ENCODE assay signal across 28 mouse cellular contexts in genomic region chr15:7079631-7080337, GRCm38 (mm10). TPM values are rescaled to one million over a fixed set of nuclear protein-coding genes. Genes with fewer than 3 reads are reported as not detected.
DNase-seq lines count a peak whose midpoint lies in the region; ATAC-seq and TF ChIP-seq lines count a peak whose summit lies in the region.
"Had no signal": no experiment of that assay in that cellular context is flagged by ENCODE, and none has a peak within 500 bp of the region (broad histone marks: within the 10 kb centered on the region; RNA-seq: fewer than 3 reads in every experiment).

No protein-coding gene starts in this region.

- 96% methylated on average over 4 of the region's 4 CpGs for WGBS in midbrain, embryonic 11.5 days
- WGBS in midbrain, embryonic 15.5 days: 98% methylated on average over 4 of the region's 4 CpGs

- H3K9me3 ChIP-seq in midbrain, embryonic 11.5 days (ENCODE audit: control insufficient read depth, low read length): no peaks in the 10 kb centered on the region
- H3K9me3 ChIP-seq in midbrain, embryonic 15.5 days: no peaks in the 10 kb centered on the region
- no peaks in the 10 kb centered on the region for H3K9me3 ChIP-seq in ES-E14 (ENCODE audit: control insufficient read depth, insufficient read depth, low read depth, low read length)
- H3K9me3 ChIP-seq: embryonic facial prominence, embryonic 10.5 days; embryonic facial prominence, embryonic 13.5 days; forebrain, embryonic 12.5 days; forebrain, embryonic 15.5 days; hindbrain, embryonic 10.5 days; hindbrain, embryonic 13.5 days; intestine, embryonic 15.5 days had no signal

- peak; percentile 75 for DNase-seq in midbrain, embryonic 11.5 days (ENCODE audit: low spot score, missing footprints)
- DNase-seq in ES-E14 (ENCODE audit: low read depth, low spot score): no peak
- no peak for DNase-seq in layer of hippocampus, adult 2 months (ENCODE audit: low spot score in 2 of 2)
- DNase-seq in T-cell, adult 2 months (ENCODE audit: low spot score): no peak
- no peak for DNase-seq in left cerebral cortex, adult 11 months (ENCODE audit: low spot score)
- DNase-seq: adrenal gland, adult 2 months; adrenal gland, postnatal 14 days; cerebellum, adult 11 months; cerebellum, adult 2 months; cerebellum, adult 9-11 months; cerebellum, postnatal 25 days; embryo, embryonic 11 days; gastrocnemius, postnatal 25 days; heart, postnatal 36 days had no signal

- peaks cover 3% of the 10 kb centered on the region for H3K27me3 ChIP-seq in midbrain, embryonic 11.5 days (ENCODE audit: control insufficient read depth, insufficient read depth, low read length)
- no peaks in the 10 kb centered on the region for H3K27me3 ChIP-seq in midbrain, embryonic 15.5 days (replicated peaks)
- H3K27me3 ChIP-seq: embryonic facial prominence, embryonic 13.5 days; forebrain, embryonic 15.5 days; hindbrain, embryonic 13.5 days; intestine, embryonic 15.5 days had no signal

- H3K4me3 ChIP-seq in midbrain, embryonic 11.5 days (ENCODE audit: low read depth, low read length): no peak overlapping the region
- H3K4me3 ChIP-seq in midbrain, embryonic 15.5 days: no peak overlapping the region
- H3K4me3 ChIP-seq in ES-E14 (ENCODE audit: insufficient read depth in 1 of 2, low read depth in 1 of 2, low read length in 2 of 2, poor library complexity in 1 of 2, severe bottlenecking in 1 of 2): no peak overlapping the region
- H3K4me3 ChIP-seq in layer of hippocampus, adult 2 months: no peak overlapping the region
- H3K4me3 ChIP-seq: embryonic facial prominence, embryonic 10.5 days; embryonic facial prominence, embryonic 13.5 days; erythroblast, embryonic 14.5 days; forebrain, embryonic 12.5 days; forebrain, embryonic 15.5 days; hindbrain, embryonic 10.5 days; hindbrain, embryonic 13.5 days; intestine, embryonic 15.5 days had no signal

- no peak for ATAC-seq in midbrain, embryonic 11.5 days (ENCODE audit: low FRiP score)
- ATAC-seq in midbrain, embryonic 15.5 days (replicated peaks): no peak
- ATAC-seq in common myeloid progenitor, adult 5-6 weeks (replicated peaks; ENCODE audit: low read depth, poor library complexity, severe bottlenecking): 0 out of 2 replicates have a peak, but pooled peaks have one; percentile 6
- ATAC-seq: CD4-positive, CD25-positive, alpha-beta regulatory T cell, adult 4 months; forebrain, embryonic 15.5 days; hindbrain, embryonic 16.5 days; intestine, embryonic 15.5 days had no signal

- peaks cover 14% of the 10 kb centered on the region for H3K4me1 ChIP-seq in midbrain, embryonic 11.5 days (ENCODE audit: control insufficient read depth, insufficient read depth, low read length)
- H3K4me1 ChIP-seq in midbrain, embryonic 15.5 days: no peaks in the 10 kb centered on the region; the same call in 1 of the 2 replicates
- H3K4me1 ChIP-seq in ES-E14 (ENCODE audit: control insufficient read depth in 2 of 2, insufficient read depth in 2 of 2, low read length in 2 of 2, poor library complexity in 1 of 2): peaks cover 13 to 25% of the 10 kb centered on the region in 2 experiments; a peak in 3 of 4 replicates

- no peaks in the 10 kb centered on the region for H3K36me3 ChIP-seq in midbrain, embryonic 11.5 days (ENCODE audit: control insufficient read depth, insufficient read depth, low read length)
- no peaks in the 10 kb centered on the region for H3K36me3 ChIP-seq in midbrain, embryonic 15.5 days (replicated peaks)
- no peaks in the 10 kb centered on the region for H3K36me3 ChIP-seq in ES-E14 (ENCODE audit: control insufficient read depth, insufficient read depth, low read length, poor library complexity, severe bottlenecking)
- H3K36me3 ChIP-seq: embryonic facial prominence, embryonic 10.5 days; embryonic facial prominence, embryonic 13.5 days; forebrain, embryonic 12.5 days; forebrain, embryonic 15.5 days; hindbrain, embryonic 10.5 days; hindbrain, embryonic 13.5 days; intestine, embryonic 15.5 days had no signal

- H3K4me2 ChIP-seq in midbrain, embryonic 11.5 days: no peak overlapping the region
- no peak overlapping the region for H3K4me2 ChIP-seq in midbrain, embryonic 15.5 days
- H3K4me2 ChIP-seq: embryonic facial prominence, embryonic 13.5 days; forebrain, embryonic 12.5 days; forebrain, embryonic 15.5 days; heart, embryonic 11.5 days; hindbrain, embryonic 13.5 days; intestine, embryonic 15.5 days had no signal

- in situ Hi-C loops in ES-E14 (cut with MboI; ENCODE audit: low sequenced_read_pairs in 2 of 2, unreplicated experiment in 2 of 2): no loop called here

- H3K9ac ChIP-seq in midbrain, embryonic 11.5 days (ENCODE audit: low read length): no peak overlapping the region
- H3K9ac ChIP-seq in midbrain, embryonic 15.5 days: no peak overlapping the region
- no peak overlapping the region for H3K9ac ChIP-seq in ES-E14 (ENCODE audit: insufficient read depth, low read depth, low read length, poor library complexity, severe bottlenecking)
- H3K9ac ChIP-seq: embryonic facial prominence, embryonic 13.5 days; forebrain, embryonic 12.5 days; forebrain, embryonic 15.5 days; hindbrain, embryonic 13.5 days; intestine, embryonic 15.5 days had no signal

- H3K27ac ChIP-seq in midbrain, embryonic 11.5 days (ENCODE audit: low read depth, low read length): no peak overlapping the region
- no peak overlapping the region for H3K27ac ChIP-seq in midbrain, embryonic 15.5 days
- H3K27ac ChIP-seq in ES-E14 (ENCODE audit: insufficient read depth, low read depth, low read length, poor library complexity, severe bottlenecking): no peak overlapping the region
- H3K27ac ChIP-seq in layer of hippocampus, adult 2 months: no peak overlapping the region
- H3K27ac ChIP-seq: embryonic facial prominence, embryonic 10.5 days; embryonic facial prominence, embryonic 13.5 days; forebrain, embryonic 12.5 days; forebrain, embryonic 15.5 days; hindbrain, embryonic 10.5 days; hindbrain, embryonic 13.5 days; intestine, embryonic 15.5 days had no signal

- TF ChIP-seq CTCF in layer of hippocampus, adult 2 months (conservative IDR thresholded peaks at IDR 0.05): no peak

TF ChIP-seq in ES-E14, 5 proteins besides CTCF, POLR2A, EP300 and RAD21:
- TF ChIP-seq HCFC1 (IDR thresholded peaks at IDR 0.05; ENCODE audit: borderline replicate concordance, insufficient read depth, low read length) (no peak), CHD2 (IDR thresholded peaks at IDR 0.05; ENCODE audit: low read depth, low read length) (0 out of 2 replicates have a peak, but pooled peaks have one; percentile 17), MAFK (IDR thresholded peaks at IDR 0.05; ENCODE audit: insufficient read depth, low read depth, low read length) (peak; percentile 29; the same call in 1 of the 2 replicates)

RNA-seq across cellular contexts. Expression of gene Lifr, which starts 10.6 kb away (rescaled TPM):
- 16.5 and 17.5 TPM in 2 replicates for polyA plus RNA-seq in midbrain, embryonic 11.5 days (2014; fragmentation: Nextera tagmentation; extraction: Ambion mirVana)
- polyA plus RNA-seq in midbrain, embryonic 15.5 days (2015; fragmentation: Nextera tagmentation; extraction: Ambion mirVana): 9.7 and 11.2 TPM in 2 replicates
- total RNA-seq in ES-E14 (2012; rRNA removed): 89.3 and 99.9 TPM in 2 replicates
- total RNA-seq in common myeloid progenitor, adult 5-6 weeks (2017): 0.41 and 4.1 TPM in 2 replicates
- 10 to 100 TPM; 51.3 to 52.9 TPM for total RNA-seq in layer of hippocampus, adult 2 months (2021)
- total RNA-seq: MEL had no signal
- polyA plus RNA-seq: erythroblast, embryonic 14.5 days had no signal

Comparison
In these comparisons a context has a peak if more than half of its experiments do, and no peak if none do; other contexts are left out.
1. RNA of gene Lifr, which starts 10.6 kb away (total RNA-seq): 89.3 to 99.9 TPM in ES-E14 and 51.3 to 52.9 TPM in layer of hippocampus, adult 2 months; 0.41 to 4.1 TPM in common myeloid progenitor, adult 5-6 weeks; every median in the first group is over 10 times any median in the second.